Mouse (Mus musculus) erythroblast, embryonic 14.5 days (primary cell): Measurements from ENCODE around the gene Otulinl.

Experiments
- GATA1 ChIP-seq: IDR thresholded peaks from 2 replicates; pipeline ENCODE4 v1.6.1; 2012; ENCODE audit warnings: low read length, inconsistent platforms, mixed read lengths
- TAL1 ChIP-seq: IDR thresholded peaks from 3 replicates; pipeline ENCODE4 v1.6.1; 2012; ENCODE audit warnings: low read length, inconsistent platforms, mixed read lengths

GRCm38 (mm10) chr15:27724796-27725680 is 43.7 kb upstream of the Otulinl start:
- TF ChIP-seq GATA1 (no peak), TAL1 (no peak)
